10 mouse cellular contexts compared by ENCODE assay signal in genomic region chr3:137057225-137057910, GRCm38 (mm10).
A peak's percentile ranks its signal among the peaks of the same experiment; 100 is the strongest.
DNase-seq lines count a peak whose midpoint lies in the region; ATAC-seq lines count a peak whose summit lies in the region.
"Had no signal": no experiment of that assay in that cellular context is flagged by ENCODE, and none has a peak within 500 bp of the region (broad histone marks: within the 10 kb centered on the region; RNA-seq: fewer than 3 reads in every experiment).

No protein-coding gene starts in this region.

- H3K4me2 ChIP-seq in hindbrain, embryonic 15.5 days: peak overlapping the region; percentile 30
- 0 out of 2 replicates have a peak overlapping the region, but pooled peaks have one; percentile 19 for H3K4me2 ChIP-seq in limb, embryonic 13.5 days (replicated peaks)

- WGBS in hindbrain, embryonic 15.5 days: 19% methylated on average over 6 of the region's 6 CpGs
- 55% methylated on average over 6 of the region's 6 CpGs for WGBS in limb, embryonic 13.5 days

- no peak overlapping the region for H3K4me3 ChIP-seq in hindbrain, embryonic 15.5 days
- no peak overlapping the region for H3K4me3 ChIP-seq in limb, embryonic 13.5 days

- H3K36me3 ChIP-seq in hindbrain, embryonic 15.5 days: no peaks in the 10 kb centered on the region
- no peaks in the 10 kb centered on the region for H3K36me3 ChIP-seq in limb, embryonic 13.5 days
- H3K36me3 ChIP-seq: G1E had no signal

- ATAC-seq in hindbrain, embryonic 15.5 days (ENCODE audit: low FRiP score, low read depth): peak; percentile 95
- ATAC-seq in limb, embryonic 13.5 days (ENCODE audit: low FRiP score, low read depth): no peak
- no peak for ATAC-seq in inflammation-experienced regulatory T-cells, adult 6 months

- H3K4me1 ChIP-seq in hindbrain, embryonic 15.5 days (replicated peaks): peaks cover 14% of the 10 kb centered on the region
- H3K4me1 ChIP-seq in limb, embryonic 13.5 days: no peaks in the 10 kb centered on the region

- peak; percentile 38 for DNase-seq in testis, postnatal 10 days (ENCODE audit: low spot score)
- no peak for DNase-seq in testis, postnatal 14 days (ENCODE audit: low spot score)
- no peak for DNase-seq in B cell, adult 2 months
- DNase-seq in spleen, postnatal 4 days (ENCODE audit: low spot score in 2 of 2): no peak
- DNase-seq in spleen, postnatal 14 days (ENCODE audit: low spot score in 2 of 2): no peak
- DNase-seq: kidney, adult 18-20 months had no signal

- no peaks in the 10 kb centered on the region for H3K27me3 ChIP-seq in hindbrain, embryonic 15.5 days
- H3K27me3 ChIP-seq in limb, embryonic 13.5 days: no peaks in the 10 kb centered on the region

- no peaks in the 10 kb centered on the region for H3K9me3 ChIP-seq in hindbrain, embryonic 15.5 days
- H3K9me3 ChIP-seq in limb, embryonic 13.5 days: no peaks in the 10 kb centered on the region
- H3K9me3 ChIP-seq: G1E had no signal

- H3K9ac ChIP-seq in hindbrain, embryonic 15.5 days: no peak overlapping the region
- no peak overlapping the region for H3K9ac ChIP-seq in limb, embryonic 13.5 days

- peak overlapping the region; percentile 71 for H3K27ac ChIP-seq in hindbrain, embryonic 15.5 days (replicated peaks)
- no peak overlapping the region for H3K27ac ChIP-seq in limb, embryonic 13.5 days
